Mouse (Mus musculus) cerebellum, adult 9-11 months (tissue): ENCODE data around the gene Cdc34.

ENCODE experiments used
- DNase-seq: peaks from one replicate; pipeline ENCODE4 v3.0.0; 2022

The Cdc34 gene

DNA sequence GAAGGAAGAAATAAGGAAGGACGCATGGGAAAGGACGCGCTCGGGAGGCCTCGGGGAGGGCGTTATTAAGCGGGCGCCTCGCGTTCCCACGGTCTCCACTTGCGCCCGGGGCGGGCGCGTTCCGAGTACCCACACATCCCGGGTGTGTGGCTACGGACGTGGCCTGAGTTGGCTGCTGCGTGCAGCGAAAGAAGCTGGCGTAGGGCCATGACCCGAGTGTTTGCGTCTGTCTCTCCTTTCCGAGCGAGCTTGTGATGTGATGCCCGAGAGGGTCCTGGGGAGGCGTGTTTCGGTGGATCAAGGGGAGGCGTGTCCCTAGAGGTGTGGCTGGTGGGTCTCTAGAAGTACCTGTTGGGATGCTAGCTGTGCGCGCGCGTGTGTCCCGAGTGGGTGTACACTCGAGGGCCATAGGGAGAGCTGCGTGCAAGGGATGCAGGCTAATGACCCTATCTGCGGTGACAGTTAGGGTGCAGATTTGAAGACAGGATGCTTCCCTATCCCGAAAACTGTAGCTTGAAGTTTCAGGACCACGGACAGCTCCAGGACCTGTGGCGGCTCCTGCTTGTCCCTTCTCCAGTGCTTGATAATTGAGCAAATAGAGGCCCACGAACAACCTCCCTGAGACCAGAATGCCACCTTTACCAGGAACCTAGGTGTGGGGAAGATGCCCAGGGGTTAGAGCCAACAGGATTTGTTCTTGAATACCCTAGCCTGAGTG lies 35.8 kb downstream of the Cdc34 start:
- peak; percentile 77 for DNase-seq

DNA sequence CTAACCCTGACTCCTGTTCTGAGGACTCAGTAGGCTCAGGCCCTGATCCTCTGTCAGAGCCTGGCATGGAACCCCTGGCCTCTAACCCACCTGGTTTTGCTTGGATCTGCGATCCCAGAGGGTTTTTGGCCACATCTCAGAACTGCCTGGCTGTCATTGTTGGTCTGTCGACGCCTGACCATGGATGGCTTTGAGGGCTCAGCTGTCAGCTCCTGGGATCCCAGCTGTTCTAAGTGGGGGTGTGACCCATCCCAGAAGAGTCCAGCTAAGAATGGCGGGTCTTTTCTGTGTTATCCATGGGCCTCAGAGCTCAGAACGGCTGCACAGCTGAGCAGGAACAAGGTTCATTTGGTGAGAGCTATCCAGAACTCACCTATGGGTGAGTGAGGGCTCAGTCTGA lies 39.1 kb downstream of the Cdc34 start:
- DNase-seq = no peak

DNA sequence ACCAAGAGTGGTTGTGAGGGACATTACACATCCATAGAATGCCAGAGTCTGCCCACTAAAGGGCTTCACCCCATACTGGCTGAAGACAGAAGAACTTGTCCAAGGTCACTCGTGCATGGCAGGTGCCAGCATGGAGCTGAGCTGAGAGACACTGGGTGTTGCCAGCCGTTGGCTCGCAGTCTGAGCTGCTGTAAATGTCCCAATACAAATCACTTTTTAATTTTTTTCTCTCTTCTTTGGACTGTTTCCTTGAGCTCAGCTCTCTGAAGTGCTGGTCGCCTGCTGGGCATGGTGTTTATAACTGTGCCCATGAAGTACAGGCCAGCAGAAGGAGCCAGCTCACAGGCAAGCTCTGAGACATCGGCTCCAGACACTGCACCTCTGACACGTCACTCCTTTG lies 41.1 kb downstream of the Cdc34 start:
- no peak for DNase-seq

GRCm38 (mm10) chr10:79723692-79724091 lies 41.7 kb downstream of the Cdc34 start:
- no peak for DNase-seq

DNA sequence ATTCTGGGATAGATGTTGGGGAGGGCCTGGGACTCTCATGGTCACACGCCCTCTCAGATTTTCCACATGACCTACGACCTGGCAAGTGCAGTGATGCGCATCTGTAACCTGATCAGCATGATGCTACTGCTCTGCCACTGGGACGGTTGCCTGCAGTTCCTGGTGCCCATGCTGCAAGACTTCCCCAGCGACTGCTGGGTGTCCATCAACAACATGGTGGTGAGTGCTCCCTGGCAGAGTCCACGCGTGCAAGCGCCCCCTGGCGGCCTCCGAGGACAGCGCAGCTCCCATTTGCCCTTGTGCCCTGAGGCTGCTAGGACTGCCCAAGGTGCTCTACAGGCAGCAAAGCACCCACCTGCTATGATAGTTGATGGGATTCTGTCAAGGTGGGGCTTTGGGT lies 44.1 kb downstream of the Cdc34 start:
- peak; percentile 66 for DNase-seq

DNA sequence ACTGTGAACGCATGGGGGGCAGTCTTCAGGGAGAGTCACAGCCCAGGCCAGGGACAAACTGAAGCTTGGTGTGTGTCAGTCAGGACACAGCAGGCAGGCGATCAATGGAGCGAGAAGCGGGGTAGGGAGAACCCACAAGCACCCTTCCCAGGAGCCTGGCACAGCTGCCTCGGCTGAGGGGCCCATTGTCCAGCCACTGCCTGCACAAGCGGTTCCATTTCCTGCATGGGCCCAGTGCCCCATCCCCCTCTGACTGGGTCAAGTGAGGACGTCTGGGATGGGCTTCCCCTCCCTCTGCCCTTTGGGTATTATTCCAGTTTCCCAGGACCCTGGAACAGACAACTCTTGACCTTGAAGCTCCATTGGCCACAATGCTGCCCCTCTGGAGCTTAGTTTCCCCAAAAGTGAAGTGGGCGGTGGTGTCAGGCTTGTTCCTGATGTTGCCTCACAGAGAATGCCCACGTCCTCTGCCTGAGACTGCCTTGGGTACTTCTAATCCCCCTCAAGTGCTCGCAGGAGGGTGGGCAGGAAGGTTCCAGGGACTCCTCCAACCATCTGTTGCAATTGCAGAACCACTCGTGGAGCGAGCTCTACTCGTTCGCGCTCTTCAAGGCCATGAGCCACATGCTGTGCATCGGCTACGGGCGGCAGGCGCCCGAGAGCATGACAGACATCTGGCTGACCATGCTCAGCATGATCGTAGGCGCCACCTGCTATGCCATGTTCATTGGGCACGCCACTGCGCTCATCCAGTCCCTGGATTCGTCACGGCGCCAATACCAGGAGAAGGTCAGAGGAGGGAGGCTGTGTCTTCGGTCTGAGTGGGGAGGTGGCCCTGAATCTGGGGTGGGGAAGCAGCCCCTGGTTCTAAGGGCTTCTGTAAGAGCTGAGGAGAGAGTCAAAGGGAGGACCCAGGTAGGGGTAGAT lies 46.6 kb downstream of the Cdc34 start:
- no peak for DNase-seq

DNA sequence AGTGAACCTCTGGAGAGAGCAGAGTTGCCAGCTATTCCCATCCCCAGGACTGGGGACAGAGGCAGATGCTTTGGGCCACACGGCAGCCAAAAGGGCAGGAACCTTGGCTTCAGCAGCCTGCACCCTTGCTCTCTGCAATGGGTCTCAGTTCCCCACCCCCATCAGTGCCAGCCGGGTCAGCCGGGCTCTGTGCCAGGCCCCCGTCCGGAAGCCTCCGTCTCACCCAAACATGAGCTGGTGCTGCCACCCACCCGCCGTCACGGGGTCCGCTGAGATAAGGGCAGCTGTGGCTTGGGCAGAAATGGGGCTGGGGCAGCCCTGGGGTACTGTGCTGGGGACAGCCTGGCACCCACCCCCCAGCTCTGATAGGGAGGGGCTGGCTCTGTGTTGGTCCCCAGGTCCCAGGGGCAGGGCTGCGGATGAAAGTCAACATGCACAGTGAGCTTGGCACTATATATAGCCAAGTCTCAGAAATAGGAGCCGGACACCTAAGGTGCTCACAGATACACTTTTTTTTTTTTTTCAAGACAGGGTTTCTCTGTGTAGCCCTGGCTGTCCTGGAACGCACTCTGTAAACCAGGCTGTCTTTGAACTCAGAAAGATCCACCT lies 47.5 kb downstream of the Cdc34 start:
- peak; percentile 71 for DNase-seq

DNA sequence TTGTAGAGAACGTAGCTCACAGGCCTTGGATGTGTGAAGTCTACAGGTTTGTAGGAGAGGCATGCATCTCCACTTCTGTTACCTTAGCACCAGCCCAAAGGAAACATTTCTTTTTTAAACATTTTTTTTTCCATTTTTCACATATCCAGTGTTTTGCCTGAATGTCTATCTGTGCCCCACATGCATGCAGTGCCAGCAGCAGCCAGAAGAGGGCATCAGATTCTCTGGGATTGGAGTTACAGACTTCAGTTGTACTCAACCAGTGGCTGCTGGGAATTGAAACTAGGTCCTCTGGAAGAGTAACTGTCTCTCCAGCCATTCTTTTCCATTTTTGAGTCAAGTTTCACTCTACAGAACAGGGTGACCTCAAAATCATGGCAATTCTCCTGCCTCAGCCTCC lies 50.5 kb downstream of the Cdc34 start:
- DNase-seq = no peak

DNA sequence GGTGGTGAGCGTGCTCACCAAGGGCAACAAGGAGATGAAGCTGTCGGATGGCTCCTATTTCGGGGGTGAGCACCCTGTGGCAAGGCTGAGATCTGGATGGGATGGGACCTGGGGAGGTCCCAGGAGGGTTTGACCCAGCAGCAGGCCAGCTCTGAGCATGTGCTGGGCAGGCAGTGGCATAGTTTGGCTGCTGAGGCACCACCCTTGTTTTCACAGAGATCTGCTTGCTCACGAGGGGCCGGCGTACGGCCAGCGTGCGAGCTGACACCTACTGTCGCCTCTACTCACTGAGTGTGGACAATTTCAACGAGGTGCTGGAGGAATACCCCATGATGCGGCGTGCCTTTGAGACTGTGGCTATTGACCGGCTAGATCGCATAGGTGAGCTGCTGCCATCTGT lies 51.9 kb downstream of the Cdc34 start:
- no peak for DNase-seq

GRCm38 (mm10) chr10:79735361-79735760 lies 53.4 kb downstream of the Cdc34 start:
- DNase-seq = no peak

- no peak for DNase-seq
Observed at GRCm38 (mm10) chr10:79736706-79737105, 54.7 kb downstream of the Cdc34 start.
